24 mouse cellular contexts compared by ENCODE assay signal in the genomic region with DNA sequence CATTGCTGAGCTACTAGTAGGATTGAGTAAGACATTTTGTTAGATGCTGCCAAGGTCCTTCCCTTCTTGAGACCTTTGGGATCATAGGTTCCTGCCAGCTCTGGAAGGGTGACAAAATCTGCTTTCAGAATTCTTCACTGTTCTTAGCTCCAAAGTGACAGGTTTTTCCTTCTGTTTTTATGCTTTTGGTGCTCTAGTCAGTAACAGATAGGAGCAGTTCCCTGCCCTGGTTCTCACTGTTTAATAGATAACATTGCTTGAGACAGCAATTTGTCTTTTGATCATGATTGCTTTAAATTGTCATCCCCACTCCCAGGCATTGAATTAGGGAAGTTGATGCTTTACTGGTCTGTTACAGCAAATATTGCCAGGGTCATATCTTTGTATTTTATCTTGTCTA. TPM values are rescaled to one million over a fixed set of nuclear protein-coding genes. Genes with fewer than 3 reads are reported as not detected.
DNase-seq lines count a peak whose midpoint lies in the region; ATAC-seq lines count a peak whose summit lies in the region.
"Had no signal": no experiment of that assay in that cellular context is flagged by ENCODE, and none has a peak within 500 bp of the region (broad histone marks: within the 10 kb centered on the region; RNA-seq: fewer than 3 reads in every experiment).

No protein-coding gene starts in this region.

- no peak for ATAC-seq in activated CD4-positive, CD25-positive, alpha-beta regulatory T cell, adult 4 months
- ATAC-seq: forebrain, embryonic 16.5 days; hindbrain, embryonic 16.5 days; intestine, embryonic 16.5 days; midbrain, embryonic 15.5 days; Patski had no signal

- peak; percentile 59 for DNase-seq in gastrocnemius, adult 18-20 months (ENCODE audit: low spot score)
- DNase-seq in gastrocnemius, postnatal 14 days, result no peak
- peak; percentile 3 for DNase-seq in kidney, adult 11 months
- DNase-seq in kidney, postnatal 25 days, result no peak
- DNase-seq in 3T3-L1 (ENCODE audit: low read depth, low spot score), result peak; percentile 15
- DNase-seq in MEL-GATA-1-ER (ENCODE audit: extremely low read depth, low read depth), result peak; percentile 32
- no peak for DNase-seq in urinary bladder, adult 2 months (ENCODE audit: low spot score)
- DNase-seq: cerebellum, adult 11-12 months; cerebellum, postnatal 25 days; embryo, embryonic 11 days; kidney, postnatal 14 days; layer of hippocampus, adult 9-11 months; lung, embryonic 14.5 days; right cerebral cortex, postnatal 14 days; thymus, postnatal 36 days had no signal

- intact Hi-C loops in gastrocnemius, postnatal 14 days (cut with DNase I; ENCODE audit: low total_unique reads), result no loop called here

RNA-seq across cellular contexts. Expression of a gene that starts 38.1 kb away (rescaled TPM):
- total RNA-seq in gastrocnemius, adult 18-20 months (2021), result 1 to 10 TPM; 7.2 to 7.7 TPM
- 10 to 100 TPM; 18.9 to 21.4 TPM for total RNA-seq in gastrocnemius, postnatal 14 days (2021)
- polyA plus RNA-seq in activated CD4-positive, CD25-positive, alpha-beta regulatory T cell, adult 4 months (2017; shearing (Covaris generic)), result 1 to 10 TPM; 2.3 to 3.1 TPM
- polyA plus RNA-seq in urinary bladder, adult 2 months (2012; rRNA removed), result 18.7 and 21.2 TPM in 2 replicates

RNA-seq across cellular contexts. Expression of a gene that starts 38.6 kb away (rescaled TPM):
- total RNA-seq in gastrocnemius, adult 18-20 months (2021), result 1 to 10 TPM; 1.8 to 2.6 TPM
- total RNA-seq in gastrocnemius, postnatal 14 days (2021), result under 1 TPM; 0.47 to 0.70 TPM
- 1 to 10 TPM; 1.1 to 1.2 TPM for polyA plus RNA-seq in activated CD4-positive, CD25-positive, alpha-beta regulatory T cell, adult 4 months (2017; shearing (Covaris generic))
- polyA plus RNA-seq in urinary bladder, adult 2 months (2012; rRNA removed), result 0.76 and 1.3 TPM in 2 replicates
- total RNA-seq: hematopoietic stem cell, adult 5-6 weeks; megakaryocyte-erythroid progenitor cell, adult 5-6 weeks had no signal
- polyA plus RNA-seq: forebrain, embryonic 16.5 days; hindbrain, embryonic 16.5 days; midbrain, embryonic 15.5 days; neural tube, embryonic 14.5 days had no signal

RNA-seq across cellular contexts. Expression of a gene that starts 39.8 kb away (rescaled TPM):
- total RNA-seq in gastrocnemius, adult 18-20 months (2021), result 1 to 10 TPM; 2.2 to 4.4 TPM
- total RNA-seq in gastrocnemius, postnatal 14 days (2021), result 1 to 10 TPM; 4.9 to 6.9 TPM
- 100 to 1,000 TPM in 1 of 2 experiments, 10 to 100 TPM in 1; 66.9 to 116 TPM for polyA plus RNA-seq in activated CD4-positive, CD25-positive, alpha-beta regulatory T cell, adult 4 months (2017; shearing (Covaris generic))
- 6.2 and 8.5 TPM in 2 replicates for polyA plus RNA-seq in urinary bladder, adult 2 months (2012; rRNA removed)

Comparison
In these comparisons a context has a peak if more than half of its experiments do, and no peak if none do; other contexts are left out.
1. DNase-seq: peak in gastrocnemius, adult 18-20 months (single experiment), kidney, adult 11 months (single experiment), 3T3-L1 (single experiment) and MEL-GATA-1-ER (single experiment); none in gastrocnemius, postnatal 14 days (single experiment), kidney, postnatal 25 days (0 of 2) and urinary bladder, adult 2 months (single experiment).